Mouse (Mus musculus): ENCODE measurements around the gene Cul5. TPM values are rescaled to one million over a fixed set of nuclear protein-coding genes. Genes with fewer than 3 reads are reported as not detected.
A peak's percentile ranks its signal among the peaks of the same experiment; 100 is the strongest.

The Cul5 gene
- total RNA-seq, 2 experiments from 2014 or later, result 53.3 to 54.2 TPM

DNA sequence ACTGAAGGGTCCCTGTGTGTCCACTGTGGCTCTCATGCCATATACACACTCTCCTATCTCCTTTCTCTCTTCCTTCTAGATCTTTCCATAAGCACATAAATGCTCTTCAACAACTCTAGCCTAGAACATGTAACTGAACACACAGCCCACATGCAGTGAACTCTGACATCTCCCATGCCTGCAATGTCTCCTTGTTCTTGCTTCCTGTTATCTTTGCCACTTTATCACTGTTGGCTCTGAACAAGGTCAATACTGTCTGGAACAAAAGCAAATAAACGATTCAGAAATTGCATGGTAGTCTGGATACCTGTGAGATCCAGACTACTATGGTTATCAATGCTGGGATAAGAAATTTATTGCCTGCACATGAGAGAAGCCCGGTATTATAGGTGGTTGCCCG lies 66.0 kb downstream of the Cul5 start:
- H3K27ac ChIP-seq, result no peak overlapping the region
- TF ChIP-seq CTCF (IDR thresholded peaks at IDR 0.05), result no peak
- intact Hi-C loops (cut with DNase I), result no loop called here
- H3K4me3 ChIP-seq, result no peak overlapping the region
- no peak for DNase-seq (ENCODE audit: extremely low spot score in 1 of 2, low spot score in 2 of 2)

- DNase-seq (ENCODE audit: extremely low spot score in 1 of 2, low spot score in 2 of 2), result no peak
- no peak overlapping the region for H3K4me3 ChIP-seq
- H3K27ac ChIP-seq, result no peak overlapping the region
- no peak for TF ChIP-seq CTCF (IDR thresholded peaks at IDR 0.05)
- intact Hi-C loops (cut with DNase I), result no loop called here
Observed at GRCm38 (mm10) chr9:53603384-53603783, 66.4 kb downstream of the Cul5 start.

DNA sequence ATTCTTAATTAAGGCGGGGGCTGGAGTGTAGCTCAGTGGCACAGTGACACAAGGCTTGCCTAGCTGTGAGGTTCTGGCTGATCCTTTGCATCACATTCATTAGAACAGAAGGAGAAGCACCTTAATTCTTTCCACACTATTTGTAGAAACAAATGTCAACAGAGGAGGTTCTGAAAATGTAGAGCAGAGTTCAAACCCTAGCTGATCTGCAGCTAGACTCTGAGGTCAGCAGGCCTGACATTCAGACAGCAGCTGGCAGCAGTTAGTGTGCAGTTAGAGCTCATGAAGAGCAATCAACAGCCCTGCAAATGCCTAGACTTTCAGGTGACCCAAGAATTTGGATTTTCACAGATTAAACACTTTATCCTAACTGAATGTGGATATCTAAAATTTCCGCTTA lies 68.3 kb downstream of the Cul5 start:
- Histone ChIP-seq H3K27ac (no peak overlapping the region), H3K4me3 (no peak overlapping the region)
- DNase-seq (ENCODE audit: extremely low spot score in 1 of 2, low spot score in 2 of 2), result no peak
- intact Hi-C loops (cut with DNase I), result no loop called here
- TF ChIP-seq CTCF (IDR thresholded peaks at IDR 0.05), result no peak

DNA sequence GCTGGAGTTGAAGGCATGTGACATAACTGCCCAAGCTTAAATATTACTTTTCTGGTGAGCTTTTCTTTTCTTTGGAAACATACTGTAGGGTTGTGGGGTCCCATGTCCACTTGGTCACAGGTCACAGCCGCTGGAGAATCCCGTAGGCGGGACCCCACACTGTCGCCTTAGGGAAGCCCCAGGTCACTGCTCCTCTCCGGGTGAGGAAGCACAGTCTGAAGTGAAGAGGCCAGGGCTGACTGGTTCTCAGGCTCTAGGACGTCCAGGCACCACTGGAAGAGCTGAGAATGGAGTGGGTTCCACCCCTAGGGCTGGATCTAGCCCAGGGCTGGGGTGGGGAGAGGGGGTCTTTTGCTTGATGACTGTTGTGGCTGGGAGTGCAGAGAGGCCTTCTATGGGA lies 71.2 kb downstream of the Cul5 start:
- DNase-seq (ENCODE audit: extremely low spot score in 1 of 2, low spot score in 2 of 2), result no peak
- intact Hi-C loops (cut with DNase I), result no loop called here
- TF ChIP-seq CTCF (IDR thresholded peaks at IDR 0.05), result no peak
- H3K4me3 ChIP-seq, result no peak overlapping the region
- no peak overlapping the region for H3K27ac ChIP-seq

GRCm38 (mm10) chr9:53596971-53597600 lies 72.7 kb downstream of the Cul5 start:
- no peak for DNase-seq (ENCODE audit: extremely low spot score in 1 of 2, low spot score in 2 of 2)
- intact Hi-C loops (cut with DNase I), result no loop called here
- H3K27ac ChIP-seq, result no peak overlapping the region
- no peak overlapping the region for H3K4me3 ChIP-seq
- TF ChIP-seq CTCF (IDR thresholded peaks at IDR 0.05), result no peak

DNA sequence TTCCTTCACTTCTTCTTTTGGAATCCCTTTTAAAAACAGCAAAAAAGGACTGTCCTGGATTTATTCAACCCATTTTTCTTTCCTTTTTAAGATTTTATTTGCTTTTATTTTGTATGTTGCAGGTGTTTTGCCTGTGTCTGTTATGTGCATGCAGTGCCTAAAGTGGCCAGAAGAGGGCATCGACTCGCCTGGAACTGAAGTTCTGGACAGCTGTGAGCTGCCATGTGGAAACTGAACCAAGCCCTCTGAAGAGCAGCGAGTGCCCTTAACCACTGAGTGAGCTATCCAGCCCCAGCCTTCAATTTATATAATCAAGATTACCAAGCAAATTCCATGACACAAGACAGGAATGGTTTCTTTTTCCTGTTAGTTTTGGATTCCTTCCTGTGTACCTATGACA lies 75.0 kb downstream of the Cul5 start:
- H3K4me3 ChIP-seq, result no peak overlapping the region
- TF ChIP-seq CTCF (IDR thresholded peaks at IDR 0.05), result peak; percentile 80

GRCm38 (mm10) chr9:53581870-53582269 lies 87.9 kb downstream of the Cul5 start:
- no peak for DNase-seq (ENCODE audit: extremely low spot score in 1 of 2, low spot score in 2 of 2)
- Histone ChIP-seq H3K4me3 (no peak overlapping the region), H3K27ac (0 out of 2 replicates have a peak overlapping the region, but pooled peaks have one; percentile 21)
- intact Hi-C loops (cut with DNase I), result no loop called here
- TF ChIP-seq CTCF (IDR thresholded peaks at IDR 0.05), result no peak

More for the DNA sequence above, 75.0 kb downstream of the Cul5 start:
- H3K27ac ChIP-seq, result no peak overlapping the region
- intact Hi-C loops (cut with DNase I), result no loop called here
- DNase-seq (ENCODE audit: extremely low spot score in 1 of 2, low spot score in 2 of 2), result peak in 1 of 2 experiments; percentile 46

DNA sequence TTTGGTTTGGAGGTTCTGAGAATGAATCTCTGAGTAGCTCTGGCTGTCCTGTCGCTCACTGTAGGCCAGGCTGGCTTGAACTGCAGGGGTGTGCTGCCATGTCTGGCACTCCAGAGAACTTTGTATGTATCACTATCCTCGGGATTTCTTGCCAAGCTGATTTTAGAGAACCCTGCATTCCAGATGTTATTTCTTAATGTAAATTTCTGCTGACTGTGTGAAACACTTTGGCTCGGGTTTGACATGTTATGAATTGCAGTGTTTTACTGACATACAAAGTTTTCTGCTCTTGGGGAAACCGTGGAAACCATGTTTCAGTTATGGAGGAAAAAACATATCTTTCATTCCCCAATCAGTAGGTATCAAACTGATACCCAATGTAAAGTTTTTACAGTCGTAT lies 94.1 kb downstream of the Cul5 start:
- Histone ChIP-seq H3K27ac (no peak overlapping the region), H3K4me3 (no peak overlapping the region)
- no peak for TF ChIP-seq CTCF (IDR thresholded peaks at IDR 0.05)
- DNase-seq (ENCODE audit: extremely low spot score in 1 of 2, low spot score in 2 of 2), result no peak
- intact Hi-C loops (cut with DNase I), result no loop called here

DNA sequence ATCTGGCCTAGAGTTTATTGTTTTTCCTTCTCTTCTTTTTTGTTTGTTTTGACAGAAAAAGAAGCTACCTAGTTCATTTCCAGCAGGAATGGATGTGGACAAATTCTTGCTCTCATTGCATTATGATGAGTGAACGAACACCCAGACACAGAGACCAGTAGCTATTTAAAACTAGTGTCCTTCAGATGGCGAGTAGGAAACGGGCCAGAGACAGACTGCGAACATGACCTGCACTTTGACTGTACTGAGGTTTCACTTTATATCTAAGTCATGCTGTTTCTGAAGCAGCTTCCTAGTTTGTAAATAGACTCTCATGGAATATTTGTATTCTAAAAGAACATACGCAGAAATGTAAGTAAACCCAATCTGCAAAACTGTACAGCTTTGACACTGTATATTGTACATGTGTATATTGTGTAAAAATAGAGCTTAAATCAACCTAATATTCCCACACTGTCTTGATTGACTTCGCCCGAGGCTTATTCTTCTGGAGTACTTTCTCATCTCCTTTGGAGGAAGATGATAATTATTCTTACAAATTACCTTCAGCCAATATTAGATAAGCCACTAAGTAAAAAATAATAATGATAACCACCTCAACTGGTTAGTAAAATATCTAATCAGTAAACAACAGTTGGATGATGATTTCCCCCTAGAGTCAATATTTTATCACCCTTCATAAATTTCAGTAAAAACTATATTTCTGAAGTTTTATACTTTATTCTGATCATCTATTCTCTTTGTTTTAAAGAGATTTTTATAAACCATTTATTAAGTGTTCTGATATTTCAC lies 97.1 kb downstream of the Cul5 start:
- Histone ChIP-seq H3K4me3 (no peak overlapping the region), H3K27ac (no peak overlapping the region)
- intact Hi-C loops (cut with DNase I), result no loop called here
- no peak for DNase-seq (ENCODE audit: extremely low spot score in 1 of 2, low spot score in 2 of 2)
- no peak for TF ChIP-seq CTCF (IDR thresholded peaks at IDR 0.05)

GRCm38 (mm10) chr9:53570662-53571061 lies 99.2 kb downstream of the Cul5 start:
- intact Hi-C loops (cut with DNase I), result no loop called here
- no peak overlapping the region for H3K4me3 ChIP-seq
- peak; percentile 20 to 22 for DNase-seq (ENCODE audit: extremely low spot score in 1 of 2, low spot score in 2 of 2)
- H3K27ac ChIP-seq, result no peak overlapping the region
- TF ChIP-seq CTCF (IDR thresholded peaks at IDR 0.05), result peak; percentile 41

Other genes with a start within 250 kb of the Cul5 start
- 10 to 100 TPM; 16.8 to 20.2 TPM for gene Atm, start 133.3 kb downstream of the Cul5 start, total RNA-seq (2021)
- gene Npat, start 133.0 kb downstream of the Cul5 start, total RNA-seq (2021), result 10 to 100 TPM; 17.8 to 20.0 TPM
- gene Acat1, start 59.6 kb downstream of the Cul5 start, total RNA-seq (2021), result 10 to 100 TPM; 59.6 to 60.6 TPM
- 1 to 10 TPM; 1.8 TPM for gene Rab39, start 36.2 kb upstream of the Cul5 start, total RNA-seq (2021)
- gene Slc35f2, start 101.5 kb upstream of the Cul5 start, total RNA-seq (2021), result 1 to 10 TPM; 2.8 to 3.1 TPM
- not detected for gene Sln, start 180.2 kb upstream of the Cul5 start, total RNA-seq (2021)

Data from left cerebral cortex, adult 2 months (tissue).